10 mouse cellular contexts compared by ENCODE assay signal in genomic region chr4:37034200-37034599, GRCm38 (mm10).
DNase-seq lines count a peak whose midpoint lies in the region; ATAC-seq and TF ChIP-seq lines count a peak whose summit lies in the region.
"Had no signal": no experiment of that assay in that cellular context is flagged by ENCODE, and none has a peak within 500 bp of the region (broad histone marks: within the 10 kb centered on the region; RNA-seq: fewer than 3 reads in every experiment).

No protein-coding gene starts in this region.

- no peaks in the 10 kb centered on the region for H3K27me3 ChIP-seq in forebrain, embryonic 14.5 days (replicated peaks; ENCODE audit: control insufficient read depth, insufficient read depth, low read length)
- no peaks in the 10 kb centered on the region for H3K27me3 ChIP-seq in forebrain, embryonic 11.5 days (ENCODE audit: control insufficient read depth, insufficient read depth, low read length)
- no peaks in the 10 kb centered on the region for H3K27me3 ChIP-seq in hindbrain, postnatal 0 days (ENCODE audit: insufficient read depth, low read length)
- no peaks in the 10 kb centered on the region for H3K27me3 ChIP-seq in limb, embryonic 14.5 days (ENCODE audit: control insufficient read depth, insufficient read depth, low read length)
- H3K27me3 ChIP-seq: CH12.LX had no signal

- H3K4me2 ChIP-seq in forebrain, embryonic 14.5 days (ENCODE audit: low read length), result 0 out of 2 replicates have a peak overlapping the region, but pooled peaks have one; percentile 7
- H3K4me2 ChIP-seq in forebrain, embryonic 11.5 days (ENCODE audit: low read depth, low read length, severe bottlenecking), result no peak overlapping the region
- H3K4me2 ChIP-seq in hindbrain, postnatal 0 days (ENCODE audit: low read depth, low read length), result peak overlapping the region; percentile 40
- peak overlapping the region; percentile 26; the same call in 1 of the 2 replicates for H3K4me2 ChIP-seq in limb, embryonic 14.5 days (replicated peaks; ENCODE audit: low read depth, low read length, severe bottlenecking)

- no peaks in the 10 kb centered on the region for H3K4me1 ChIP-seq in forebrain, embryonic 14.5 days (ENCODE audit: control insufficient read depth, insufficient read depth, low read length)
- no peaks in the 10 kb centered on the region for H3K4me1 ChIP-seq in forebrain, embryonic 11.5 days (replicated peaks; ENCODE audit: control insufficient read depth, insufficient read depth, low read length)
- no peaks in the 10 kb centered on the region for H3K4me1 ChIP-seq in hindbrain, postnatal 0 days (ENCODE audit: insufficient read depth, low read length)
- H3K4me1 ChIP-seq in limb, embryonic 14.5 days (ENCODE audit: control insufficient read depth, insufficient read depth, low read length), result no peaks in the 10 kb centered on the region

- no peak overlapping the region for H3K4me3 ChIP-seq in forebrain, embryonic 14.5 days (ENCODE audit: low read depth, low read length)
- no peak overlapping the region for H3K4me3 ChIP-seq in forebrain, embryonic 11.5 days (ENCODE audit: low read depth, low read length)
- peak overlapping the region; percentile 4; the same call in 1 of the 2 replicates for H3K4me3 ChIP-seq in hindbrain, postnatal 0 days (ENCODE audit: low read length)
- no peak overlapping the region for H3K4me3 ChIP-seq in limb, embryonic 14.5 days (replicated peaks; ENCODE audit: low read length)

- WGBS in forebrain, embryonic 14.5 days, result 69% methylated on average over 13 of the region's 13 CpGs
- 79% methylated on average over 13 of the region's 13 CpGs for WGBS in forebrain, embryonic 11.5 days
- 44% methylated on average over 13 of the region's 13 CpGs for WGBS in hindbrain, postnatal 0 days
- 60% methylated on average over 13 of the region's 13 CpGs for WGBS in limb, embryonic 14.5 days

- no peaks in the 10 kb centered on the region for H3K36me3 ChIP-seq in forebrain, embryonic 14.5 days (ENCODE audit: control insufficient read depth, insufficient read depth, low read length)
- H3K36me3 ChIP-seq in forebrain, embryonic 11.5 days (ENCODE audit: control insufficient read depth, insufficient read depth, low read length), result no peaks in the 10 kb centered on the region
- H3K36me3 ChIP-seq in hindbrain, postnatal 0 days (ENCODE audit: insufficient read depth, low read length), result no peaks in the 10 kb centered on the region
- H3K36me3 ChIP-seq in limb, embryonic 14.5 days (ENCODE audit: control insufficient read depth, insufficient read depth, low read length), result no peaks in the 10 kb centered on the region

- no peak overlapping the region for H3K27ac ChIP-seq in forebrain, embryonic 14.5 days (ENCODE audit: low read depth, low read length)
- no peak overlapping the region for H3K27ac ChIP-seq in forebrain, embryonic 11.5 days (ENCODE audit: low read depth, low read length)
- no peak overlapping the region for H3K27ac ChIP-seq in hindbrain, postnatal 0 days
- H3K27ac ChIP-seq in limb, embryonic 14.5 days (replicated peaks; ENCODE audit: low read depth, low read length), result no peak overlapping the region
- H3K27ac ChIP-seq: liver, embryonic 14.5 days had no signal

- TF ChIP-seq POLR2A in limb, embryonic 14.5 days (IDR thresholded peaks at IDR 0.05; ENCODE audit: borderline replicate concordance, extremely low read depth, insufficient read depth, insufficient read length), result no peak

- no peak for TF ChIP-seq CTCF in hindbrain, postnatal 0 days (IDR thresholded peaks at IDR 0.05; ENCODE audit: low read depth)

- peak; percentile 33 for DNase-seq in forebrain, embryonic 14.5 days (ENCODE audit: low spot score)
- no peak for DNase-seq in forebrain, embryonic 11.5 days (ENCODE audit: low spot score)
- DNase-seq in brain, adult 2 months (ENCODE audit: low read depth, low spot score), result peak; percentile 58
- DNase-seq in hindbrain, postnatal 0 days (ENCODE audit: low spot score), result peak; percentile 60
- DNase-seq in limb, embryonic 14.5 days (ENCODE audit: low spot score), result peak; percentile 4
- DNase-seq in adrenal gland, adult 18-20 months (ENCODE audit: low spot score in 2 of 2), result no peak
- DNase-seq in adrenal gland, postnatal 4 days (ENCODE audit: low spot score in 2 of 2), result no peak
- no peak for DNase-seq in ovary, postnatal 14 days (ENCODE audit: low spot score)

- no peak for ATAC-seq in forebrain, embryonic 14.5 days
- ATAC-seq in forebrain, embryonic 11.5 days (replicated peaks; ENCODE audit: low FRiP score), result no peak
- peak; percentile 76; the same call in 1 of the 2 replicates for ATAC-seq in hindbrain, postnatal 0 days
- no peak for ATAC-seq in limb, embryonic 14.5 days (ENCODE audit: low FRiP score, low read depth)

- no peak overlapping the region for H3K9ac ChIP-seq in forebrain, embryonic 14.5 days (ENCODE audit: low read length)
- no peak overlapping the region for H3K9ac ChIP-seq in forebrain, embryonic 11.5 days (ENCODE audit: low read length)
- H3K9ac ChIP-seq in hindbrain, postnatal 0 days (replicated peaks; ENCODE audit: low read length), result no peak overlapping the region
- H3K9ac ChIP-seq in limb, embryonic 14.5 days (ENCODE audit: low read depth, low read length, severe bottlenecking), result no peak overlapping the region
- H3K9ac ChIP-seq: liver, embryonic 14.5 days had no signal

- H3K9me3 ChIP-seq in forebrain, embryonic 14.5 days (replicated peaks; ENCODE audit: control insufficient read depth, low read length), result no peaks in the 10 kb centered on the region
- no peaks in the 10 kb centered on the region for H3K9me3 ChIP-seq in forebrain, embryonic 11.5 days (ENCODE audit: control insufficient read depth, low read length)
- no peaks in the 10 kb centered on the region for H3K9me3 ChIP-seq in hindbrain, postnatal 0 days (ENCODE audit: low read length)
- no peaks in the 10 kb centered on the region for H3K9me3 ChIP-seq in limb, embryonic 14.5 days (ENCODE audit: control insufficient read depth, low read length)

Comparison
In these comparisons a context has a peak if more than half of its experiments do, and no peak if none do; other contexts are left out.
1. DNase-seq: peak in forebrain, embryonic 14.5 days (single experiment), brain, adult 2 months (single experiment), hindbrain, postnatal 0 days (single experiment) and limb, embryonic 14.5 days (single experiment); none in forebrain, embryonic 11.5 days (single experiment), adrenal gland, adult 18-20 months (0 of 2), adrenal gland, postnatal 4 days (0 of 2) and ovary, postnatal 14 days (single experiment).